Mouse (Mus musculus): ENCODE measurements around the gene March10. TPM values are rescaled to one million over a fixed set of nuclear protein-coding genes. Genes with fewer than 3 reads are reported as not detected.

Gene March10
- total RNA-seq, 2 experiments from 2014 or later, result 0.31 to 1.0 TPM

GRCm38 (mm10) chr11:105414009-105414408 is 42.5 kb downstream of the March10 start:
- no peak for DNase-seq (ENCODE audit: low spot score in 2 of 2)

GRCm38 (mm10) chr11:105409408-105409807 is 47.1 kb downstream of the March10 start:
- no peak for DNase-seq (ENCODE audit: low spot score in 2 of 2)

- DNase-seq (ENCODE audit: low spot score in 2 of 2), result no peak
Observed at GRCm38 (mm10) chr11:105407846-105408441, 48.6 kb downstream of the March10 start.

- DNase-seq (ENCODE audit: low spot score in 2 of 2), result no peak
Observed at GRCm38 (mm10) chr11:105402355-105402754, 54.2 kb downstream of the March10 start.

- no peak for DNase-seq (ENCODE audit: low spot score in 2 of 2)
Observed at GRCm38 (mm10) chr11:105390290-105390689, 66.2 kb downstream of the March10 start.

- no peak for DNase-seq (ENCODE audit: low spot score in 2 of 2)
Observed at GRCm38 (mm10) chr11:105388636-105389035, 67.9 kb downstream of the March10 start.

- DNase-seq (ENCODE audit: low spot score in 2 of 2), result no peak
Observed at GRCm38 (mm10) chr11:105385266-105385665, 71.3 kb downstream of the March10 start.

- DNase-seq (ENCODE audit: low spot score in 2 of 2), result no peak
Observed at GRCm38 (mm10) chr11:105375821-105376235, 80.7 kb downstream of the March10 start.

GRCm38 (mm10) chr11:105374526-105375175 is 81.9 kb downstream of the March10 start:
- no peak for DNase-seq (ENCODE audit: low spot score in 2 of 2)

- DNase-seq (ENCODE audit: low spot score in 2 of 2), result no peak
Observed at GRCm38 (mm10) chr11:105373881-105374280, 82.7 kb downstream of the March10 start.

GRCm38 (mm10) chr11:105371818-105372217 is 84.7 kb downstream of the March10 start:
- no peak for DNase-seq (ENCODE audit: low spot score in 2 of 2)

- DNase-seq (ENCODE audit: low spot score in 2 of 2), result no peak
Observed at GRCm38 (mm10) chr11:105369526-105370386, 86.8 kb downstream of the March10 start.

- DNase-seq (ENCODE audit: low spot score in 2 of 2), result no peak
Observed at GRCm38 (mm10) chr11:105368833-105369232, 87.7 kb downstream of the March10 start.

- no peak for DNase-seq (ENCODE audit: low spot score in 2 of 2)
Observed at GRCm38 (mm10) chr11:105367163-105367562, 89.4 kb downstream of the March10 start.

GRCm38 (mm10) chr11:105366051-105366450 is 90.5 kb downstream of the March10 start:
- no peak for DNase-seq (ENCODE audit: low spot score in 2 of 2)

- DNase-seq (ENCODE audit: low spot score in 2 of 2), result no peak
Observed at GRCm38 (mm10) chr11:105365611-105366010, 90.9 kb downstream of the March10 start.

GRCm38 (mm10) chr11:105364386-105365065 is 92.0 kb downstream of the March10 start:
- peak; percentile 45 to 59 for DNase-seq (ENCODE audit: low spot score in 2 of 2)

GRCm38 (mm10) chr11:105363598-105364385 is 92.7 kb downstream of the March10 start:
- peak; percentile 32 to 54 for DNase-seq (ENCODE audit: low spot score in 2 of 2)

GRCm38 (mm10) chr11:105362946-105363597 is 93.5 kb downstream of the March10 start:
- peak; percentile 91 to 94 for DNase-seq (ENCODE audit: low spot score in 2 of 2)

Data from layer of hippocampus, postnatal 10 days (tissue).